Mouse (Mus musculus) spleen, adult 2 months (tissue): Measurements from ENCODE around the gene Plcb4. TPM values are rescaled to one million over a fixed set of nuclear protein-coding genes. Genes with fewer than 3 reads are reported as not detected.

Experiments
- DNase-seq, 2 experiments: peaks; one replicate each; pipeline versions ENCODE4 v3.0.0 to v3.0.0-alpha.2; 2012 to 2021; ENCODE audit warnings: low spot score in 2 of 2, low read depth in 1 of 2
- H3K27ac ChIP-seq: fragments of 200-500 bp; 2 replicates; pipeline ENCODE4 v1.5.1; 2012; ENCODE audit warnings: low read length, inconsistent platforms; ENCODE audit not compliant: insufficient read depth
- H3K27me3 ChIP-seq: fragments of 200-500 bp; 2 replicates; pipeline ENCODE4 v1.6.1; 2012; ENCODE audit warnings: mild to moderate bottlenecking, moderate library complexity, low read length, inconsistent platforms; ENCODE audit not compliant: control insufficient read depth, insufficient read depth
- H3K36me3 ChIP-seq: fragments of 200-500 bp; 2 replicates; pipeline ENCODE4 v1.6.1; 2012; ENCODE audit warnings: mild to moderate bottlenecking, low read length, inconsistent platforms; ENCODE audit not compliant: control insufficient read depth, insufficient read depth
- H3K4me1 ChIP-seq: fragments of 200-500 bp; 2 replicates; pipeline ENCODE4 v1.6.1; 2011; ENCODE audit warnings: inconsistent platforms; ENCODE audit not compliant: control insufficient read depth, insufficient read depth, insufficient read length
- H3K4me3 ChIP-seq: fragments of 200-500 bp; 2 replicates; pipeline ENCODE4 v1.5.1; 2011; ENCODE audit warnings: mild to moderate bottlenecking, inconsistent platforms; ENCODE audit not compliant: insufficient read depth, insufficient read length; ENCODE audit errors: extremely low read depth
- CTCF ChIP-seq: fragments of 200-500 bp; IDR thresholded peaks from 2 replicates; pipeline ENCODE4 v1.5.1; 2011; ENCODE audit warnings: mild to moderate bottlenecking, inconsistent platforms; ENCODE audit not compliant: insufficient read depth, insufficient read length, insufficient replicate concordance; ENCODE audit errors: extremely low read depth
- POLR2A ChIP-seq: fragments of 200-500 bp; IDR thresholded peaks from 2 replicates; pipeline ENCODE4 v1.6.1; 2011; ENCODE audit warnings: low read depth, low read length, inconsistent platforms
- WGBS: fragments of 180-500 bp; shearing (Covaris S2); methylation state at CpG from one replicate; pipeline ENCODE4 v1.1.7; 2018; 5-methylcytosine and 5-hydroxymethylcytosine counted together
- polyA plus RNA-seq: library from polyadenylated mRNA; depleted of rRNA; stranded (reverse); fragments of >200 nt; gene quantifications from 2 replicates; pipeline ENCODE4 v1.2.3, GENCODE M21; 2012

Gene Plcb4
- polyA plus RNA-seq, 1 experiment, result 2.4 TPM

GRCm38 (mm10) chr2:135862489-135863390 lies 203.9 kb downstream of the Plcb4 start:
- H3K36me3 ChIP-seq, result no peaks in the 10 kb centered on the region
- H3K27ac ChIP-seq, result no peak overlapping the region
- H3K4me1 ChIP-seq, result no peaks in the 10 kb centered on the region
- 29% methylated on average over 5 of the region's 5 CpGs for WGBS
- H3K27me3 ChIP-seq, result no peaks in the 10 kb centered on the region
- TF ChIP-seq CTCF (no peak), POLR2A (no peak)
- DNase-seq, result no peak
- H3K4me3 ChIP-seq, result no peak overlapping the region

- H3K27ac ChIP-seq, result no peak overlapping the region
- TF ChIP-seq POLR2A, result no peak
- no peak for TF ChIP-seq CTCF
- 90% methylated on average over 4 of the region's 4 CpGs for WGBS
Measured at GRCm38 (mm10) chr2:135863391-135864076, 204.7 kb downstream of the Plcb4 start.

GRCm38 (mm10) chr2:135866421-135866820 lies 207.6 kb downstream of the Plcb4 start:
- no peak overlapping the region for H3K4me3 ChIP-seq
- no peak for TF ChIP-seq CTCF
- no peak for TF ChIP-seq POLR2A
- 77% methylated on average over 9 of the region's 9 CpGs for WGBS

More at GRCm38 (mm10) chr2:135863391-135864076, 204.7 kb downstream of the Plcb4 start:
- Histone ChIP-seq H3K4me3 (no peak overlapping the region), H3K27me3 (no peaks in the 10 kb centered on the region), H3K4me1 (no peaks in the 10 kb centered on the region), H3K36me3 (no peaks in the 10 kb centered on the region)
- DNase-seq, result no peak

GRCm38 (mm10) chr2:135866838-135867237 lies 208.0 kb downstream of the Plcb4 start:
- no peak overlapping the region for H3K4me3 ChIP-seq
- no peaks in the 10 kb centered on the region for H3K27me3 ChIP-seq
- H3K4me1 ChIP-seq, result no peaks in the 10 kb centered on the region
- H3K27ac ChIP-seq, result no peak overlapping the region
- no peak for DNase-seq
- 84% methylated on average over 4 of the region's 4 CpGs for WGBS
- no peaks in the 10 kb centered on the region for H3K36me3 ChIP-seq
- TF ChIP-seq CTCF (no peak), POLR2A (no peak)

More at GRCm38 (mm10) chr2:135866421-135866820, 207.6 kb downstream of the Plcb4 start:
- no peaks in the 10 kb centered on the region for H3K27me3 ChIP-seq
- no peaks in the 10 kb centered on the region for H3K4me1 ChIP-seq
- H3K27ac ChIP-seq, result no peak overlapping the region
- no peaks in the 10 kb centered on the region for H3K36me3 ChIP-seq
- no peak for DNase-seq

GRCm38 (mm10) chr2:135869637-135870036 lies 210.8 kb downstream of the Plcb4 start:
- H3K27me3 ChIP-seq, result no peaks in the 10 kb centered on the region
- no peak overlapping the region for H3K27ac ChIP-seq
- DNase-seq, result no peak
- H3K4me1 ChIP-seq, result no peaks in the 10 kb centered on the region
- H3K36me3 ChIP-seq, result no peaks in the 10 kb centered on the region
- H3K4me3 ChIP-seq, result no peak overlapping the region
- TF ChIP-seq POLR2A (no peak), CTCF (no peak)
- 91% methylated on average over 7 of the region's 7 CpGs for WGBS

- H3K4me3 ChIP-seq, result no peak overlapping the region
- DNase-seq, result no peak
- 87% methylated on average over 9 of the region's 9 CpGs for WGBS
- H3K36me3 ChIP-seq, result no peaks in the 10 kb centered on the region
- H3K4me1 ChIP-seq, result no peaks in the 10 kb centered on the region
- no peaks in the 10 kb centered on the region for H3K27me3 ChIP-seq
- no peak for TF ChIP-seq POLR2A
- TF ChIP-seq CTCF, result no peak
- no peak overlapping the region for H3K27ac ChIP-seq
Measured at GRCm38 (mm10) chr2:135873146-135873545, 214.3 kb downstream of the Plcb4 start.

- H3K27me3 ChIP-seq, result no peaks in the 10 kb centered on the region
- H3K4me3 ChIP-seq, result no peak overlapping the region
- H3K27ac ChIP-seq, result no peak overlapping the region
- 19% methylated on average over 2 of the region's 2 CpGs for WGBS
- no peak for DNase-seq
- H3K4me1 ChIP-seq, result no peaks in the 10 kb centered on the region
- no peaks in the 10 kb centered on the region for H3K36me3 ChIP-seq
- TF ChIP-seq POLR2A (no peak), CTCF (no peak)
Measured at GRCm38 (mm10) chr2:135873761-135874160, 214.9 kb downstream of the Plcb4 start.
